Mouse (Mus musculus) ovary, adult 10 weeks (tissue): ENCODE measurements around the gene Cbr3. TPM values are rescaled to one million over a fixed set of nuclear protein-coding genes. Genes with fewer than 3 reads are reported as not detected.

Source experiments
- polyA plus RNA-seq: library from polyadenylated mRNA; stranded (reverse); fragments of 350-450 nt; fragmentation: Illumina TruSeq; extraction: RNeasy Lipid Tissue Mini Kit (QIAGEN cat#74804); gene quantifications from one replicate; pipeline ENCODE4 v1.2.3, GENCODE M21; 2014

The Cbr3 gene
- 1.9 TPM for polyA plus RNA-seq

DNA sequence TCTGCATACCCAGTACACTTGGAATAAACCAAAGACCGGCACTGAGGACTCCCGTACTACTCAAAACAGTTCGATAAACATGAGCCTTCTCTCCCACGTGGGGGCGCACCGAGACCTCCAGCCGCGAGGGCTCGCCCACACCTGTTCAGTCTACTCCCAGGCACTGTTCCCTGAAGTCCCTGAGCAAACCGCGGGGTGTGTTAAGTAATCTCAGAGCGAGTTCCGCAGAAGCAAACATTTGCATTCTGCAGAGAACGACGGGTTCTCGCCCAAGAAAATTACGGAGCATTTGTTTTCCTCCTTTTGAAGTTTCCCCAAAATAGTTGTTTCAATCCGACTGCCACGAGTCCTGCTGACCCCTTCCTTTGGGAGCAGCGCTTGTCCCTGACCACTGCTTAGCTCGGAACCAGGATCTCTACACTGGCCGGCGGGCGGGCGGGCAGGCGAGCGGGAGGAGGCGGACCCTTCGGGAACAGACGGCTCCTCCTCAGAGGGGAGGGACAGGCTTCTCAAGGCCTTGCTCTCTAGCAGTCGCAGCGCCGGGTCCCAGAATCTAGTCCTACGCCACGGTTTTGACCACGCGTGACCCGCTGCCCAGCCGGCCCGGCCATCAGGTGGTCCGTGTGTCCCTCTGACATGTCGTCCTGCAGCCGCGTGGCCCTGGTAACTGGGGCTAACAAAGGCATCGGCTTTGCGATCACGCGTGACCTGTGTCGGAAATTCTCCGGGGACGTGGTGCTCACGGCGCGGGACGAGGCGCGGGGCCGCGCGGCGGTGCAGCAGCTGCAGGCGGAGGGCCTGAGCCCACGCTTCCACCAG is at the start of gene Cbr3:
TSS of gene Cbr3 (plus strand) at position 527 of the 819 bp plus-strand sequence.

DNA sequence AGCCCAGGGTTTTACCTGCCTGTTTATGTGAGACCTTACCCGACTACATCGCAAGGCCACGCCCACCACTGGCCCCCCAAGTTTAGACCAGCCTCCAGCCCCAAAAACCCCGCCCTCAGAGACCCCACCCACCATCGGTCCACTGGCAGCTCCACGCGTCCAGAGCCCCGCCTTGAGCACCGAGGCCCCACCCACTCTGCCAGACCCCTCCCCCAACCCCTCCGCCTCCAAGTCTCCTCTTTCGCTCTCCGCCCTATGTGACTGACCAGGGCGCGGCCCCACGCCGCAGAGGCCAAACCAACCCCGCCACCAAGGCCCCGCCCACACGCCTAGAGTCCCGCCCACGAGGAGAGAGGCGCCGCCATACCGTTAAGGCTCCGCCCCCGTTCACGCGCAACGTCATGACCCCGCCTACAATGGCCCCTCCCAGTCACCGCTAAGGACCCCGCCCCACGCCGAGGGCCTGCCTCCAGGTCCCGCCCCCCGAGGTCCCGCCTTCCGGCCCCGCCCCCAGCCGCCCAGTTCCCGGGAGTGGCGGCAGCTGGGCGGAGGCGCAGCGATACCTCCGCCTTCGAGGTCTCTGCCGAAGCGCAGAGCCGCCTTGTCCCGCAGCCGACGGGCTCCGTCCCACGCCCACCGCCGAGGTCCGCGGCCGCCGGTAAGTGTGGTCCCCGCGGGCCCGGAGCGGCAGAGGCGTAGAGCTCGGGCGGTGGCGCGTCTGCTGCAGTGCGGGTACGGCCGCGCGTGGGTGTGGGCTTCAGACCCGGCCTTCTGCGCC is 28.6 kb downstream of the Cbr3 start, which contains the start of gene Dop1b:
TSS of gene Dop1b (plus strand) at position 494 of the 778 bp plus-strand sequence.

Other genes starting within 250 kb of the Cbr3 start
- gene Setd4, start 79.2 kb upstream of the Cbr3 start, polyA plus RNA-seq: 1.2 TPM
- 7.2 TPM for gene Cbr1, start 77.4 kb upstream of the Cbr3 start, polyA plus RNA-seq
- not detected for gene Gm5678, start 55.1 kb upstream of the Cbr3 start, polyA plus RNA-seq
- gene Dop1b, start 28.7 kb downstream of the Cbr3 start, polyA plus RNA-seq: 6.1 TPM
- gene Morc3, start 148.9 kb downstream of the Cbr3 start, polyA plus RNA-seq: 175 TPM
- 4.7 TPM for gene Chaf1b, start 200.7 kb downstream of the Cbr3 start, polyA plus RNA-seq